In the genomic region with DNA sequence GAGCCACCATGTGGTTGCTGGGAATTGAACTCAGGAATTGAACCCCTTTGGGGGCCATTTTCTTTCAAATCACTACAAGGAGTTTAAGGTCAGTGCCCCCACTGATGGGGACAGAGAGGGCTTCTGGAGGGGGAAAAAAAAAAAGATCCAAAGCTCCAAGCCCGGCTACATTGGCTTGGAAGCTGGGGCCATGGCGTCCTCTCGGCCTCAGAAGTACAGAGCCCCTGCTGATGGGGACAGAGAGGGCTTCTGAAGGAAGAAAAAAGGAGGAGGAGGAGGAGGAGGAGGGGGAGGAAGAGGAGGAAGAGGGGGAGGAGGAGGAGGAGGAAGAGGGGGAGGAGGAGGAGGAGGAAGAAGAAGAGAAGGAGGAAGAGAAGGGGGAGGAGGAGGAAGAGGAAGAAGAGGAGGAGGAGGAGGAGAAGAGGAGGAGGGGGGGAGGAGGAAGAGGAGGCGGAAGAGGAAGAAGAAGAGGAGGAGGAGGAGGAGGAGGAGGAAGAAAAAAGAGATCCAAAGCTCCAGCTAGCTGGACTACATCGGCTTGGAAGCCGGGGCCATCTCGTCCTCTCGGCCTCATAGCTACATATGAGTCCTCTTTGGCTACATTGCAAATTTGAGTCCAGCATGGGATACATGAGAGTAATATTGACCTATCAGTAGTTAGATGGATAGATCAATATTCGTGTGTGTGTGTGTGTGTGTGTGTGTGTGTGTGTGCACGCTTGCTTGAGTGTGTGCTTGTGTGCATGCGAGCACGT, we compare ENCODE assay signal across 8 mouse cellular contexts. TPM values are rescaled to one million over a fixed set of nuclear protein-coding genes. Genes with fewer than 3 reads are reported as not detected.
A peak's percentile ranks its signal among the peaks of the same experiment; 100 is the strongest.
DNase-seq lines count a peak whose midpoint lies in the region; ATAC-seq lines count a peak whose summit lies in the region.

No protein-coding gene starts in this region.

- H3K36me3 ChIP-seq in hindbrain, embryonic 14.5 days (replicated peaks; ENCODE audit: control insufficient read depth, insufficient read depth), result no peaks in the 10 kb centered on the region
- no peaks in the 10 kb centered on the region for H3K36me3 ChIP-seq in hindbrain, embryonic 12.5 days
- H3K36me3 ChIP-seq in heart, embryonic 15.5 days, result no peaks in the 10 kb centered on the region

- no peak overlapping the region for H3K4me3 ChIP-seq in hindbrain, embryonic 14.5 days (replicated peaks; ENCODE audit: low read length)
- H3K4me3 ChIP-seq in hindbrain, embryonic 12.5 days, result no peak overlapping the region
- H3K4me3 ChIP-seq in heart, embryonic 15.5 days, result no peak overlapping the region

- intact Hi-C loops in left cerebral cortex, postnatal 25 days (cut with DNase I), result no loop called here

- ATAC-seq in hindbrain, embryonic 14.5 days (ENCODE audit: low FRiP score), result no peak
- ATAC-seq in hindbrain, embryonic 12.5 days (ENCODE audit: low FRiP score), result no peak
- ATAC-seq in heart, embryonic 15.5 days (replicated peaks; ENCODE audit: insufficient number of reproducible peaks, insufficient read depth, low FRiP score, low read depth), result 0 out of 2 replicates have a peak, but pooled peaks have one; percentile 81
- ATAC-seq in monocyte, adult 5-6 weeks (replicated peaks; ENCODE audit: insufficient number of reproducible peaks, low FRiP score, low TSS enrichment, poor library complexity, severe bottlenecking), result peak; percentile 95

- H3K9me3 ChIP-seq in hindbrain, embryonic 14.5 days (ENCODE audit: control insufficient read depth, low read length), result no peaks in the 10 kb centered on the region
- H3K9me3 ChIP-seq in hindbrain, embryonic 12.5 days (replicated peaks), result no peaks in the 10 kb centered on the region
- H3K9me3 ChIP-seq in heart, embryonic 15.5 days (replicated peaks), result no peaks in the 10 kb centered on the region

- no peak overlapping the region for H3K4me2 ChIP-seq in hindbrain, embryonic 14.5 days (replicated peaks)
- H3K4me2 ChIP-seq in hindbrain, embryonic 12.5 days (replicated peaks), result no peak overlapping the region
- no peak overlapping the region for H3K4me2 ChIP-seq in heart, embryonic 15.5 days

- H3K27ac ChIP-seq in hindbrain, embryonic 14.5 days, result no peak overlapping the region
- H3K27ac ChIP-seq in hindbrain, embryonic 12.5 days, result no peak overlapping the region
- no peak overlapping the region for H3K27ac ChIP-seq in heart, embryonic 15.5 days

- H3K27me3 ChIP-seq in hindbrain, embryonic 14.5 days (ENCODE audit: control insufficient read depth, insufficient read depth, low read length), result no peaks in the 10 kb centered on the region
- H3K27me3 ChIP-seq in hindbrain, embryonic 12.5 days, result no peaks in the 10 kb centered on the region
- H3K27me3 ChIP-seq in heart, embryonic 15.5 days, result no peaks in the 10 kb centered on the region

- no peaks in the 10 kb centered on the region for H3K4me1 ChIP-seq in hindbrain, embryonic 14.5 days (replicated peaks; ENCODE audit: control insufficient read depth, insufficient read depth, low read length)
- H3K4me1 ChIP-seq in hindbrain, embryonic 12.5 days, result no peaks in the 10 kb centered on the region
- no peaks in the 10 kb centered on the region for H3K4me1 ChIP-seq in heart, embryonic 15.5 days (replicated peaks)

- H3K9ac ChIP-seq in hindbrain, embryonic 14.5 days, result no peak overlapping the region
- no peak overlapping the region for H3K9ac ChIP-seq in hindbrain, embryonic 12.5 days
- no peak overlapping the region for H3K9ac ChIP-seq in heart, embryonic 15.5 days

- peak; percentile 62 for DNase-seq in hindbrain, embryonic 14.5 days (ENCODE audit: low spot score)
- peak; percentile 87 for DNase-seq in R1 (ENCODE audit: low read depth, low spot score)
- DNase-seq in cerebellum, postnatal 4 days (ENCODE audit: low spot score in 2 of 2), result peak; percentile 35 to 66
- peak; percentile 51 to 82 for DNase-seq in left cerebral cortex, postnatal 25 days (ENCODE audit: low spot score in 2 of 2)
- peak; percentile 61 for DNase-seq in testis, postnatal 14 days (ENCODE audit: low spot score)

- WGBS in hindbrain, embryonic 14.5 days, result 60% methylated on average over 12 of the region's 12 CpGs
- 46% methylated on average over 12 of the region's 12 CpGs for WGBS in hindbrain, embryonic 12.5 days
- WGBS in heart, embryonic 15.5 days, result 49% methylated on average over 12 of the region's 12 CpGs

RNA-seq across cellular contexts. Expression of a gene that starts 15.9 kb away (rescaled TPM):
- 59.1 and 65.9 TPM in 2 replicates for polyA plus RNA-seq in hindbrain, embryonic 14.5 days (2014; fragmentation: Nextera tagmentation; extraction: Ambion mirVana)
- polyA plus RNA-seq in hindbrain, embryonic 12.5 days (2016; fragmentation: Nextera tagmentation; extraction: Ambion mirVana), result 79.1 and 79.2 TPM in 2 replicates
- polyA plus RNA-seq in heart, embryonic 15.5 days (2015; fragmentation: Nextera tagmentation; extraction: Ambion mirVana), result 43.2 and 49.9 TPM in 2 replicates
- 10 to 100 TPM; 39.0 to 39.2 TPM for total RNA-seq in left cerebral cortex, postnatal 25 days (2021)
- 81.0 to 109 TPM (median 83.8 TPM) in 3 replicates for total RNA-seq in monocyte, adult 5-6 weeks (2017)

RNA-seq across cellular contexts. Expression of a gene that starts 59.1 kb away (rescaled TPM):
- polyA plus RNA-seq in hindbrain, embryonic 14.5 days (2014; fragmentation: Nextera tagmentation; extraction: Ambion mirVana), result not detected in 2 replicates
- polyA plus RNA-seq in hindbrain, embryonic 12.5 days (2016; fragmentation: Nextera tagmentation; extraction: Ambion mirVana), result not detected in 2 replicates
- not detected in 2 replicates for polyA plus RNA-seq in heart, embryonic 15.5 days (2015; fragmentation: Nextera tagmentation; extraction: Ambion mirVana)
- total RNA-seq in left cerebral cortex, postnatal 25 days (2021), result under 1 TPM in 1 of 2 experiments, not detected in 1; 0.16 TPM
- not detected in 3 replicates for total RNA-seq in monocyte, adult 5-6 weeks (2017)

Comparison
In these comparisons a context has a peak if more than half of its experiments do, and no peak if none do; other contexts are left out.
1. ATAC-seq: peak in heart, embryonic 15.5 days (single experiment) and monocyte, adult 5-6 weeks (single experiment); none in hindbrain, embryonic 14.5 days (single experiment) and hindbrain, embryonic 12.5 days (single experiment).
2. Peak in every context shown above with its lines, with median percentiles within 50 percentile points of each other: DNase-seq.